Mouse (Mus musculus) cerebellum, adult (tissue): ENCODE results near the gene Dab2ip.
A peak's percentile ranks its signal among the peaks of the same experiment; 100 is the strongest.

Source experiments
- ATAC-seq: cut with Nextera tagmentation; 2 replicates; pipeline ENCODE4 v1.9.2; 2017; ENCODE audit warnings: mild to moderate bottlenecking, moderate library complexity, mixed read lengths; ENCODE audit not compliant: insufficient number of reproducible peaks, low FRiP score, low TSS enrichment

Gene Dab2ip

GRCm38 (mm10) chr2:35696542-35697391 is 138.7 kb downstream of the Dab2ip start:
- no peak for ATAC-seq

DNA sequence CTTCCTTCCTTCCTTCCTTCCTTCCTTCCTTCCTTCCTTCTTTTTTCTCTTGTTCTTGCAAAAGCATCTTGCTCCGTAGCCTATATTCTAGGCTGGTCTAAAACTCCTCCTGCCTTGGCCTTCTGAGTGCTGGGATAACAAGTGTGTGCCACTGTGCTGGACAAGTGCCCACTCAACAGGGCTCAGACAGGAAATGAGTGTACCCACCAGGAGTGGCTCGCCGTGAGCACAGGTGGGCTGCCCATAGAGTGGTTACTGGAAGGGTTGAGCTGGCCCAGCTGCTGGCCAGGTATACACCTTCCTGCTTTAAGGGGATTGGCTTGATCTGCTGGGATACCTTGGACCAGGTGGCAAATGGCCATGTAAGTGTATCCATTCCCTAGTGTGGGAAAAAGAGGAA is 139.7 kb downstream of the Dab2ip start:
- no peak for ATAC-seq

DNA sequence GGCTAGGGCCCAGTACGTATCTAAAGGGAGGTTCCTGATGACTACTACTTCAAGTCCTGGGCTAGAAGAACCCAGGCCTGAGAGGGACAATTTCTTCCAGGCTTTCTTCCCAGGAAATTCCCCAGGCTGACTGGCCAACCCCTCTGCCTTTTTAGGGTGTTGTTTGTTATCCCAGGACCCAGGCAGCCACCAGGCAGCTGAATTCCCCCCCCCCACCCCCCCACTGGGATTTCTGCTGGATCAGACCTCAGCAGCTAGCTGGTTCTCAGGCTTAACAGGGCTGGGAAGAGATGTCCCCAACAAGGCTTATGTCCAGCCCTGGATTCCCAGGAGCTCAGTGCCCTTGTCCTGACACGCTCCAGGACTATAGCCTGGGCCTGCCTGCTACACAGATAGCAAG is 142.9 kb downstream of the Dab2ip start:
- ATAC-seq: no peak

DNA sequence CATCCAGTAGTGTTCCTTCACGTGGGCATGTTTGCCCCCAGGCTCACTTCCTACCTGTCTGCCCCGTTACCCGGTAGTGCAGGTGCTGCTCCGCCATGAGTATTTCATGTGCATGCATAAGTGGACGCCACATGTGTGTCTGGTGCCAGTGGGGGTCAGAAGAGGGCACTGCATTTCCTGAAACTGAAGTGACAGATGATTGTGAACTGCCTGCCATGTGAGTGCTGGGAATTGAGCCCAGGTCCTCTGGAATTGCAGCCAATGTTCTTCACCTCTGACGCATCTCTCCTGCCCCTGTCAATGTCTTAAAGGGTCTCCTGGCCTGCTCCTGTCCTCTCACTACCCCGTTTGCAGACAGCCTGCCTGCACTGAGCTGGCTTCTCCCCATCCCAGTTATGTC is 143.9 kb downstream of the Dab2ip start:
- no peak for ATAC-seq

GRCm38 (mm10) chr2:35702608-35703007 is 144.5 kb downstream of the Dab2ip start:
- ATAC-seq: no peak

DNA sequence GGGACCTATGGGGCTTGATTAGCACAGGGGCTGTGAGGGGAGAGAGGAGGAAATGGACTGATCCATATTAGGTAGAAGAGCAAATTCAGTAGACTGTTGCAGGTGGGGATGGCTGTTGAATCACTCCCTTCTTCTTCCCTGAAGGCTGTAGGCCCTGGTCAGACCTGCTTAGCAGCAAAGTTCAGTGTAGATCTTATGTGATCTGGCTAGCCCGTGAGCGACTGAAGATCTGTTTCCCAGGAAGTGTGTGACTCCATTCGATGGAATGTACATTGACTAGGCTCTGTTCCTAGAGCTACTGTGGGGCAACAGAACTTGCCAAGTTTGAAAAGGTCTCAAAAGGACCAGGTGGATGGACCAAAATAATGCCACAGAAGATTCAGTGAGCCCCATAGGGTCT is 145.2 kb downstream of the Dab2ip start:
- no peak for ATAC-seq

DNA sequence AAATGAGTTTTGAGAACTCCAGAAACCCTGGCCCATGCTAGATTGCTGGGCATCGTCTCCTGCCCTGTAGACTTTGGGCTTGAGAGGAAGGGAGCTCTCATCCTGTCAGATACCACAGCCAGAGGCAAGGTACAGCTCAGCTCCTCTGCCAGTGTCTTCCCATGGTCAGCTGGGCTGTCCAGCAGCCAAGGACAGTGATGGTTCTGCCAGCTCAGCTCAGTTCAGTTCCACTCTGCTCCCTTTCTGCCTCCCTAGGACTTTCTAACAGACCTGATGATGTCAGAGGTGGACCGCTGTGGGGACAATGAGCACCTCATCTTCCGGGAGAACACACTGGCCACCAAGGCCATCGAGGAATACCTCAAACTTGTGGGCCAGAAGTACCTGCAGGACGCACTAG is 154.5 kb downstream of the Dab2ip start:
- ATAC-seq: no peak

GRCm38 (mm10) chr2:35713460-35713859 is 155.4 kb downstream of the Dab2ip start:
- no peak for ATAC-seq

DNA sequence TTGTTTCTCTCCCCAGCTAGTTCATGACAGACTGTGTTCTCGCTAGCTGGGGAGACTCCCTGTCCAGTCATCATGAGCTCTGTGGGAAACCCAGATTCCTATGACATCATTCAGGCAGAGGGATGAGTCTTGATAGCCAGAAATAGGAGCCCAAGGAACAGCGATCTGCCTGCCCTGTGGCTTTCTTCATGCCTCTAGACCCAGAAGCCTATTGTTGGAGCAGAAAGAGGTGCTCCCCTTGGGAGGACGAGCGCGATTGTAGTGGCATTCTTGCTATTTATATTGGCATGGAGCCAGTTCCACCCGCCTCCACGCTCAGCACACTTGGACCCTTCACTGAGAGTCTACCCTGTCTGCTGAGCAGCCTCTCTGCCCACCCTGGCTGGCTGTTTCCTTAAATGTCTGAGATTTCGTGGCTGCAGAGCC is 156.7 kb downstream of the Dab2ip start:
- ATAC-seq: no peak

DNA sequence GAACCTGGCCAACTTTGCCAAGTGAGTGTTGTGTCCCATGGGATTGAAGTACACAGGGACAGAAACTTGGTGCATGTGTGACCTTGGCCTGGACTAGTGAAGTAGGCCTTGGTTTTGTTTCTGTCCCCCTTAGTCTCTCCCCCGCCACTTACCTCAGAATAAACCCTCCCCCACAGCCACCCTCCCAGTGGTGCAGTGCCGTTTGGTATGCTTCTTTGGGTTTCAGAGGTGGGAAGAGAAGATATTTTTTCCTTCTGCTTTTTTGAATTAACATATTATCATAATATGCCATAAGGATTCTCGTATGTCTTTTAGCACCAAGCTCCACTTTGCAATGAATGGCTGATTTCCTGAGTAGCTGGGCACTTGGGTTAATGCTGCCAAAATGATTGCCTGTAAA is 157.4 kb downstream of the Dab2ip start:
- ATAC-seq: no peak

- no peak for ATAC-seq
These were observed 158.1 kb downstream of the Dab2ip start for GRCm38 (mm10) chr2:35716175-35716574.

GRCm38 (mm10) chr2:35718003-35718500 is 160.0 kb downstream of the Dab2ip start:
- no peak for ATAC-seq

DNA sequence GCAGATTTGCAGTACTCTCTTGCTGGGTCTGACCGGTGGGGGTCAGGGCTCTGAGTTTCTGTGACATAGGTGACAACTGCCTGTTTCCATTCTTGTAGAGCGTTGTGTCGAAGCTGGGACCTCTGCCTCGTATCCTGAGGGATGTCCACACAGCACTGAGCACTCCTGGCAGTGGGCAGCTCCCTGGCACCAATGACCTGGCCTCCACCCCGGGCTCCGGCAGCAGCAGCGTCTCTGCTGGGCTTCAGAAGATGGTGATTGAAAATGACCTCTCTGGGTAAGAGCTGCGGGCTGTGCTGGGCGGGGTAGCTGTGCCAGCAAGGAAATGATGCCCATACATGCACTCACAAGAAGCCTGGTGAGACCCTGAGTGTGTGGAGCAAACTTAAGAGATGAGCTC is 160.6 kb downstream of the Dab2ip start:
- no peak for ATAC-seq

GRCm38 (mm10) chr2:35719230-35720005 is 161.4 kb downstream of the Dab2ip start:
- no peak for ATAC-seq

- ATAC-seq: no peak
These were observed 162.0 kb downstream of the Dab2ip start for GRCm38 (mm10) chr2:35720104-35720503.

DNA sequence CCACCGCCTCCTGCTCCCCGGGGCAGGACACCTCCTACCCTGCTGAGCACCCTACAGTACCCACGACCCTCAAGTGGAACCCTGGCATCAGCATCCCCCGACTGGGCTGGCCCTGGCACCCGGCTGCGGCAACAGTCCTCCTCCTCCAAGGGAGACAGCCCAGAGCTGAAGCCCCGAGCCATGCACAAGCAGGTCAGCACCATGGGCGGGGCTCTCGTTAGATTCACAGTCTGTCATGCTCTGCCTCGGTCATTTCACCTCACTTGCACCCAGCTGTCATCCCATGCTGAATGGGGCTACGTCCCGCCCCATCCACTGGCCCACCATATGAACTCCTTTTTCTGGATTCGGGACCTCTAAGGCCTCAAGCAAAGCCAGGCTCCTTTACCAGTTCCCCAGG is 162.5 kb downstream of the Dab2ip start:
- ATAC-seq: no peak

DNA sequence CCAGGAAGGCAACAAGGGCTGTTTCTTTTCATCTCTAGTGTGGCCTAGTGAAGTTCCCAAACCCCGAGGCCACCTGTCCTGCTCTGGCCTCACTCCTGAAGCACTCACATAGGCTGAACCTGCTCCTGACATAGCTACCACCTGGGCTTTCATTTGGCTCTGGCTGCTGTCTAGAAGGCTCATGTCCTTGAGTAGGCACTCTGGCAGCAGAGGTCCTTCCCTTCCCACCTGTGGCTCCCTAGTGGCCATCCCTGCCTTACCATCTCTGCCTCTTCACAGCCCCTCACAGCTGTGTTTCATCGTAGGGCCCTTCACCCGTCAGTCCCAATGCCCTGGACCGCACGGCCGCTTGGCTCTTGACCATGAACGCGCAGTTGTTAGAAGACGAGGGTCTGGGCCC is 162.9 kb downstream of the Dab2ip start:
- ATAC-seq: no peak

- no peak for ATAC-seq
These were observed 164.8 kb downstream of the Dab2ip start for GRCm38 (mm10) chr2:35722821-35723220.

DNA sequence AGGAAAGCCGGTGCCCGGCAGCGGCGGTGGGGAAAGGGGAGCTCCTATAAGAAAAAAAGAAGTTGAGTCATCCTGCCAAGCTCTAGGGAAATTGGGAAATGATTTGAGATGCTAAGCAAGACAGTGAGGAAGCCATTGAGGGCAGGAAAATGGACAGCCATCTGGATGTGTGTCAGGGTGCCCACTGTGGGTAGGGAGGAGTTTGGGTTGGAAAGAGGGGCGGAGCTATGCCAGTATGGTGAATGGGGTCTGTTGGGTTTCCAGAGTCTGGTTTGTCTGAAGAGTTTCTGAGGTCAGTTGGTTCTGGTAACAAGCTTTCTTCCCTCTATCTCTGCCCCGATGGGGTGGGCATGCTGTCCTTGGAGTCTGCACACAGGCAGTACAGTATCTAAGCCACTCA is 165.2 kb downstream of the Dab2ip start:
- ATAC-seq: no peak

GRCm38 (mm10) chr2:35723691-35724090 is 165.6 kb downstream of the Dab2ip start:
- peak; percentile 51 for ATAC-seq

DNA sequence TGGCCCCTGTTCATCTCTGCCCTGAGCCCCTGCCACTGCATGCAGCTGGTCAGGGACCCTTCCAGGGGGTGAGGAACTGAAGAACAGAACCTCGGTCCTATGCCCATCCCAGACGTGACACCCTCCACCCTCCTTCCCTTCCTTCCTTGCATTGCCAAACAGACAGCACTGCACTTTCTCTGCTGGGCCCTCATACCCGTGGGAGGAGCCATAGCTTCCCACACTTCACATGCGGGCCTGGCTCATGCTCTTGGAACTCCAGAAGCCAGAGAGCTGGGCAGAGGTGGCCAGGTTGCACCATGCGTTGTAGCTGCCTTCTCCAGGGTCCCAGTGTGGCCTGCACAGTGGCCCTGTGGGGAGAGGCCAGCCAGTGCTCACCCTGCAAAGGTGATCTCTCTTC is 170.6 kb downstream of the Dab2ip start:
- ATAC-seq: no peak
